Mouse (Mus musculus): ENCODE measurements around the gene Asic2. TPM values are rescaled to one million over a fixed set of nuclear protein-coding genes. Genes with fewer than 3 reads are reported as not detected.
"Not testable (repeated sequence)": the region's sequence is repeated elsewhere in the genome, so short reads cannot be mapped to it uniquely, and the experiment has no call there.

The Asic2 gene
- total RNA-seq, 2 experiments from 2014 or later, result not detected

GRCm38 (mm10) chr11:81374003-81374710 is 594.1 kb downstream of the Asic2 start:
- intact Hi-C loops (cut with DNase I), result loop anchor here (2.0 to 10.0 kb wide), 2 partner anchors 89 to 459 kb away; no protein-coding TSS in a partner anchor
- DNase-seq, result no peak

- intact Hi-C loops (cut with DNase I), result loop anchor here (10.0 kb wide), 1 partner anchor 457 kb away; no protein-coding TSS in a partner anchor
- DNase-seq, result peak in 1 of 2 experiments; percentile 9
These were observed 596.7 kb downstream of the Asic2 start for GRCm38 (mm10) chr11:81371545-81371944.

GRCm38 (mm10) chr11:81370426-81370810 is 597.8 kb downstream of the Asic2 start:
- DNase-seq, result no peak
- intact Hi-C loops (cut with DNase I), result loop anchor here (10.0 kb wide), 1 partner anchor 456 kb away; no protein-coding TSS in a partner anchor

- no peak for DNase-seq
- intact Hi-C loops (cut with DNase I), result loop anchor here (10.0 kb wide), 1 partner anchor 455 kb away; no protein-coding TSS in a partner anchor
These were observed 598.5 kb downstream of the Asic2 start for GRCm38 (mm10) chr11:81369497-81370425.

- intact Hi-C loops (cut with DNase I), result no loop called here
- DNase-seq, result no peak
These were observed 603.8 kb downstream of the Asic2 start for GRCm38 (mm10) chr11:81364442-81364841.

GRCm38 (mm10) chr11:81362461-81362860 is 605.8 kb downstream of the Asic2 start:
- no peak for DNase-seq
- intact Hi-C loops (cut with DNase I), result no loop called here

- intact Hi-C loops (cut with DNase I), result no loop called here
- DNase-seq, result no peak
These were observed 607.2 kb downstream of the Asic2 start for GRCm38 (mm10) chr11:81361040-81361439.

- DNase-seq; intact Hi-C loops (cut with DNase I): not testable (repeated sequence)
These were observed 617.8 kb downstream of the Asic2 start for GRCm38 (mm10) chr11:81350498-81350897.

GRCm38 (mm10) chr11:81331977-81332376 is 636.3 kb downstream of the Asic2 start:
- no peak for DNase-seq
- intact Hi-C loops (cut with DNase I), result no loop called here

- intact Hi-C loops (cut with DNase I), result no loop called here
- DNase-seq, result no peak
These were observed 637.3 kb downstream of the Asic2 start for GRCm38 (mm10) chr11:81330982-81331381.

- intact Hi-C loops (cut with DNase I), result no loop called here
- no peak for DNase-seq
These were observed 640.2 kb downstream of the Asic2 start for GRCm38 (mm10) chr11:81328088-81328487.

- DNase-seq, result no peak
- intact Hi-C loops (cut with DNase I), result no loop called here
These were observed 645.1 kb downstream of the Asic2 start for GRCm38 (mm10) chr11:81323146-81323545.

- intact Hi-C loops (cut with DNase I), result no loop called here
- DNase-seq, result no peak
These were observed 645.8 kb downstream of the Asic2 start for GRCm38 (mm10) chr11:81322466-81322865.

GRCm38 (mm10) chr11:81290041-81290440 is 678.2 kb downstream of the Asic2 start:
- no peak for DNase-seq
- intact Hi-C loops (cut with DNase I), result no loop called here

- DNase-seq, result no peak
- intact Hi-C loops (cut with DNase I), result no loop called here
These were observed 685.1 kb downstream of the Asic2 start for GRCm38 (mm10) chr11:81283185-81283584.

- no peak for DNase-seq
- intact Hi-C loops (cut with DNase I), result no loop called here
These were observed 688.2 kb downstream of the Asic2 start for GRCm38 (mm10) chr11:81280070-81280469.

GRCm38 (mm10) chr11:81277406-81277805 is 690.9 kb downstream of the Asic2 start:
- intact Hi-C loops (cut with DNase I), result no loop called here
- no peak for DNase-seq

GRCm38 (mm10) chr11:81272677-81273418 is 695.4 kb downstream of the Asic2 start:
- intact Hi-C loops (cut with DNase I), result no loop called here
- no peak for DNase-seq

GRCm38 (mm10) chr11:81271422-81271821 is 696.8 kb downstream of the Asic2 start:
- intact Hi-C loops (cut with DNase I), result no loop called here
- DNase-seq, result no peak

- DNase-seq, result no peak
- intact Hi-C loops (cut with DNase I), result no loop called here
These were observed 697.7 kb downstream of the Asic2 start for GRCm38 (mm10) chr11:81270518-81270917.

- no peak for DNase-seq
- intact Hi-C loops (cut with DNase I), result no loop called here
These were observed 704.5 kb downstream of the Asic2 start for GRCm38 (mm10) chr11:81263757-81264156.
